Mouse (Mus musculus): Measurements from ENCODE around the gene Smagp.

DNA sequence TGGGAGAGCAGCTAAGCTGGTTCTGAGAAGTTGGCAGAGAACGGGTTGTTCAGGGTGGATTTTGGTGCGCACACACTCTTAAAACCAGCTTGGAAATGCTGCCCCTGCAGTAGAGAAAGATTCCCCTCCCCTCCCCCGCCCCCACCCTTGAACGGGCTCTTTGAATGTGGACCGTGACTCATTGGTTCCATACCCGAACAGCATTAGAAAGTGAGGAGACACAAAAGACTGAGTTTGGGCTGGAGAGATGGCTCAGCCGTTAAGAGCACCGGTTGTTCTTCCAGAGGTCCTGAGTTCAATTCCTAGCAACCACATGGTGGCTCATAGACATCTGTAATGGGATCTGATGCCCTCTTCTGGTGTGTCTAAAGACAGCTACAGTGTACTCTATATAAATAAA lies 33.3 kb upstream of the Smagp start:
- TF ChIP-seq CTCF (IDR thresholded peaks at IDR 0.05; ENCODE audit: control insufficient read depth, insufficient read depth, insufficient read length) (no peak), MAX (IDR thresholded peaks at IDR 0.05) (no peak)

Measured in C2C12 (cell line).